Mouse (Mus musculus): ENCODE results near the gene Slc32a1.

Slc32a1 gene

DNA sequence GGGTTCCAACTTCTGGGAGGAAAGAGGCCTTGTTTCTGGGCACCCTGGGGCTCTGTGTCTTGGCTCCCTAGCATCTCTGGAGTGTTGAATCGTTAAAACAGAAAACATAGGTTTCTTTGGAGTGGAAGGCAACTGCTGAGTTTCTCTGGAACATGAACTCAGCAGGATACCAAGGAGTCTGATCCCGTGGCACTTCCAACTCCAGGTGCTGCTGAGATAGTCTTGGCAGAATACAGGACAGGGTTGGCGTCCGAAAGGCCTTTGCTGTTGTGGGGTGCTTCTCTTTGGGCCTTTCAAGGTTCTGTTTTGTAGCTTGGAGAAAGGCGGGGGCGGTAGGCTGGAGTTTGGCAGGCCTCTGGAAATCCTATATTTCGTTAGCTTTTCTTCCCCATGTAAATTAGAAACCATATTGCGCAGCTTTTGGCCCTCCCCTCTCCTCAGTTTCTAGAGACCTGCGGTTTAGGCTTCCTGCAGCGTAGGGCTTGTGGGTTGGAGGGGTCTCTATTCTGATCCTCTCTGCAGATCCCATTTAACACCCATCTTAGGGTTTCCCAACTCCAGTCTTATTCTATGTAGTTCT lies 2.2 kb downstream of the Slc32a1 start:
- DNase-seq (ENCODE audit: low read depth, low spot score): no peak

DNA sequence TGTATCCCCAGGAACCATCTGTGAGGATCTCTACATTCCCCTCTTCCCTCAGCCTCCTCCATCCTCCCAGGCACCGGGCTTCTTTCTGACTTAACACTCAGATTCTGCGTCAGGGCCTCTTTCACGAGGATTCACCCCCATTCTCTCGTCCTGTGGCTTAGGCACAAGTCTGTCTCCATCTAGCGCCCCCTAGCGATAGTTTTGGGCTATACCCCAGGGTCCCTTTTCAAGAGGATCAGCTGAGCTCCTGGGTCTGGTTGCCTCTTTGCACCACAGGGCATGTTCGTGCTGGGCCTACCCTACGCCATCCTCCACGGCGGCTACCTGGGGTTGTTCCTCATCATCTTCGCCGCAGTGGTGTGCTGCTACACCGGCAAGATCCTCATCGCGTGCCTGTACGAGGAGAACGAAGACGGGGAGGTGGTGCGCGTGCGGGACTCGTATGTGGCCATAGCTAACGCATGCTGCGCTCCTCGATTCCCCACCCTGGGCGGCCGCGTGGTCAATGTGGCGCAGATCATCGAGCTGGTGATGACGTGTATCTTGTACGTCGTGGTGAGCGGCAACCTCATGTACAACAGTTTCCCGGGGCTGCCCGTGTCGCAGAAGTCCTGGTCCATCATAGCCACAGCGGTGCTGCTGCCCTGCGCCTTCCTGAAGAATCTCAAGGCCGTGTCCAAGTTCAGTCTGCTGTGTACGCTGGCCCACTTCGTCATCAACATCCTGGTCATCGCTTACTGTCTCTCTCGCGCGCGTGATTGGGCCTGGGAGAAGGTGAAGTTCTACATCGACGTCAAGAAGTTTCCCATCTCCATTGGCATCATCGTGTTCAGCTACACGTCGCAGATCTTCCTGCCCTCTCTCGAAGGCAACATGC lies 3.2 kb downstream of the Slc32a1 start:
- peak; percentile 68 for DNase-seq (ENCODE audit: low read depth, low spot score)

DNA sequence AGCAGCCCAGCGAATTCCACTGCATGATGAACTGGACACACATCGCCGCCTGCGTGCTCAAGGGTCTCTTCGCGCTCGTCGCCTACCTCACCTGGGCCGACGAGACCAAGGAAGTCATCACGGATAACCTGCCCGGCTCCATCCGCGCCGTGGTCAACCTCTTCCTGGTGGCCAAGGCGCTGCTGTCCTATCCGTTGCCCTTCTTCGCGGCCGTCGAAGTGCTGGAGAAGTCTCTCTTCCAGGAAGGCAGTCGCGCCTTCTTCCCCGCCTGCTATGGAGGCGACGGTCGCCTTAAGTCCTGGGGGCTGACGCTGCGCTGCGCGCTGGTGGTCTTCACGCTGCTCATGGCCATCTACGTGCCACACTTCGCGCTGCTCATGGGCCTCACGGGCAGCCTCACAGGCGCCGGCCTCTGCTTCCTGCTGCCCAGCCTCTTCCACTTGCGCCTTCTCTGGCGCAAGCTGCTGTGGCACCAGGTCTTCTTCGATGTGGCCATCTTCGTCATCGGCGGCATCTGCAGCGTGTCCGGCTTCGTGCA lies 3.9 kb downstream of the Slc32a1 start:
- DNase-seq (ENCODE audit: low read depth, low spot score): no peak

DNA sequence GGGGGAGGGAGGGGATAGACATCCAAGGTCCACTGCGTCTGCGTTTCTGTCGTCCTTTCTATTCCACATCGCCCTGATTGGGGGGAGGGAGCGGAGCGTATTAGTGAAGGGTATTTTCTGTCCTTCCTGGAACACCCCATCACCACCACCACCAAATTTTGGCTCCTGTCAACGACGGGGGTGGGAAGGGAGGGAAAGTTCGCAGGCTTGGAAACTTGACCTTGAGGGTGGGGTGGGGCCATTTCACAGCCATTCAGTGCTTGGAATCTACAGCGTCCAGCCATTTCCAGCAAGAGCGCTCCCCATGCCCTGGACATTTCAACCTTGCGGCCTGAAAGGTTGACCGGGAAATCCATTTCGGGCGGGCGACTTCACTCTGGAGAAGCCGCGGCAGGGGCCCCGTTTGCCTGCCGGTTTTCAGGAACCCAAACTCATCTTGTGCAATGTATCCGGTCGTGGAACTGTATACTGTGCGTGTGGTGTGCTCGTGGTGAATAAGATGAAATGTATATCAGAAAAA lies 4.7 kb downstream of the Slc32a1 start:
- no peak for DNase-seq (ENCODE audit: low read depth, low spot score)

DNA sequence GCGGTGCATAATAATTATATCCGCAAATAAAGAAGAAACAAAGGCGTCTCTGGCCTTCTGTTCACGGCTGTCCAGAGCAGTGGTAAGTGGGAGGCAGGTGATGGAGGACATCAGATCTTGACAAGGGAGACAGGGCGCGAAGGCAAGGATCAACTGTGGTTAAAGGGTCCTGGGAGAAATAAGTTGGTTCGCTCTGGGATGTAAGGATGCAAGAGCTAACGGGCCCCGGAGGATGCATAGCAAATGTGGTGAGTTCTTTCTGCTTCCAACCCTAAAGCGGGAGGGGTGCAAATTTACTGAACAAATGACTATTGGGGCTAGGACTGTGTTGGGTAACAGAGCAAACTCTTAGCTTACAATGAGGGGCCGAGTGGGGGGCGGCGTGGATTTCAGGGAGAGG lies 5.1 kb downstream of the Slc32a1 start:
- DNase-seq (ENCODE audit: low read depth, low spot score): no peak

DNA sequence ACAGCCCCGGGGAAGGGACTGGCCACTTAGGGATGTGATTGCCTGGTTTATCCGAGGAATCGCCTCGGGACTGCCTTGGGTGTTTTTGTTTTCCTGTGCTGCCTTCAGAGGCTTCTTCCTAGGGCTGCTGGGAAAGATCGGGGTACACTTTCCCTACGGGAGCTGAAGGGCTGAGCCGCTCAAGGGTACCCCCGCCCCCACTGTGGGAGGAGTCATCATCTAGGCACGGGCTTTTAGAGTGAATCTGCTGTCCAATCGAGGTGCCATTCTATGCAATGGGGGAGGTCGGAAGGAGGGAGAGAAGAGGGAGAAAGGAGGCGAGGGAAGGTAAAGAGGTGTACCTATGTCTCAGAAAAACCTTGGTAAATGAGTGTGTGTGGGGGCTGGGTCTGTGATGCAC lies 5.7 kb downstream of the Slc32a1 start:
- no peak for DNase-seq (ENCODE audit: low read depth, low spot score)

DNA sequence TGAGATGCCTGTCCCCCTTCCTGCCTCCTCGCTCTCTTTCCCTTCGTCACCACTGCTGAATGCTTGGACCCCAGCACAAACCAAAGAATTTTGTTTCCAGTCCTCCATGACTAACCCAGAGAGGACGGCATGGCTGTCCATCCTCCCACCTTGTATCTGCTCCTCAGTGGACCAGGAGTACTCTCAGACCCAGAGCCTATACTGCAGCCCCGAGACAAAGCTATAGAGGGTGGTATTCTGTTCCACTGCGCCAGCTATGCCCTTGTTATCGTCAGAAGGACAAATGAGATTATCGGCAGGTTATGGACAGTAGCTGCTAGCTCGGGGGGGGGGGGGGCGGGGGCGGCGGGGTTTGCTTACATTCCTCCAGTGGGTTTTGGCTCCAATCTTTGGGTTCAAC lies 6.2 kb downstream of the Slc32a1 start:
- DNase-seq (ENCODE audit: low read depth, low spot score): no peak

DNA sequence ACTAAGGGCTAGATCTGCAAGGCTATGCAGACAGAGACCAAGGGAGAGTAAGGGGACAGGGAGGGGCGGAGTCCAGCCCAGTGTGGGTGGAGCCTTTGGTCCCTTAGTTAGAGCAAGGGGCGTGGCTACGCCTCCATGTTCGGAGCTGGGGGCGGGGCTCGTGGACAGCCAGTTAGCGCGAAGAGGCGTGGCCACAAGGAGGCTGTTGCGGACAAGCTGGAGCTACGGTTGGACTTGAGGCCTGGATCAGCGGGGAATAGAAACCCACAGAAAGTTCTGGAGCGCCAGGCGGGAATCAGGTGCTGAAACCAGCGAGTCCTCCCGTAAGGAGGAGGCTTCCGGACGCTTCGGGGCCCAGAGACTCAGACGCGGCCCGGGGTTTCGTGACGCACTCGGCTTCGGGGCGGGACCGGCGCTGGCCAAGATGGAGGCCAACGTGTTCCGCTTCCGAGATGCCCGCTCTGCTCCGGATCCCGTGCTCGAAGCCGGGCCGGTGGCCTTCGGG lies 14.2 kb downstream of the Slc32a1 start, which contains the start of gene Actr5:
Actr5 (plus strand) TSS at position 171 of the 505 bp plus-strand sequence.
- peak; percentile 92 for DNase-seq (ENCODE audit: low read depth, low spot score)

DNA sequence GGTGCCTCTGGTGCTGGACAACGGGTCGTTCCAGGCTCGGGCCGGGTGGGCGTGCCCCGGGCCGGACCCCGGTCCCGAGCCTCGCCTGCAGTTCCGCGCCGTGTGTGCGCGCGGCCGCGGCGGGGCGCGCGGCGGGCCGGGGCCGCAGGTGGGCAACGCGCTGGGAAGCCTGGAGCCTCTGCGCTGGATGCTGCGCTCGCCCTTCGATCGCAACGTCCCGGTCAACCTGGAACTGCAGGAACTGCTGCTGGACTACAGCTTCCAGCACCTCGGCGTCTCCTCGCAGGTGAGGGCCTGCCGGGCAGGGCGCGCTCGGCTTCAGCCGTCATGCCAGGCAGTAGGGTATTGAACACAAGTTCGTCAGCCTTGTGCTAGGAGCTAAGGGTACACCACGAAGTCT lies 14.7 kb downstream of the Slc32a1 start:
- no peak for DNase-seq (ENCODE audit: low read depth, low spot score)

DNA sequence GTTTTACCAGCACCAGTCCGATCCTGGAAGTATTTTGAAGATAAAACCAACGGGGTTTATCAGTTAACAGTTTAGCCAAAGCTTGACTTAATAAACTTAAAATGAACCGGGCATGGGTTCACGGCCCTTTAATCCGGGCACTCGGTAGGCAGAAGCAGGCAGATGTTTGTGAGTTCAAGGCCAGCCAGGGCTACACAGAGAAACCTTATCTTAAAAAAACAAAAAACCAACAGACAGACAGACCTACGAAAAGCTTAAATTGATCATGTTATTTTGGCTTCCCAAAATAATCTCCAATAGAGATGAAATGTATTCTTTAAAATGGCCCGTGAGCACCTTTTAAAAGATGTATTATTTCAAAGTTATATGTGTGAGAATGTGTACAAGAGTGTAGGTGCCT lies 15.1 kb downstream of the Slc32a1 start:
- no peak for DNase-seq (ENCODE audit: low read depth, low spot score)

DNA sequence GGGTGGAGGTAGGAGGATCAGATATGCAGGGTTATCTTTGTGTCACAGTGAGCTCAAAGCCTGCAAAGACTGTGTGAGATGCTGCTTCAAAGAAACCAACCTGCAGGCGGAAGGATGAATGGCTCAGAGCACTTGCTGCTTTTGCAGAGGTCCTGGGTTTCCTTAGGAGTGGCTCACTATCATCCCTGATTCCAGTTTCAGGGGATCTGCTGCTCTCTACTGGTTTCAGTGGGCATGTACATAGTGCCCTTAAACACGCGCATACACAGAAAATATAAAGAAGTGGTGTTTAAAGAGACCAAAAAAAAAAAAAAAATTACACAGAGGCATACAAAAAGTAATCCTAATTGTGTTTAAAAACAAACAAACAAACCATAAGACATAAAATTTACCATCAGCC lies 18.3 kb downstream of the Slc32a1 start:
- no peak for DNase-seq (ENCODE audit: low read depth, low spot score)

DNA sequence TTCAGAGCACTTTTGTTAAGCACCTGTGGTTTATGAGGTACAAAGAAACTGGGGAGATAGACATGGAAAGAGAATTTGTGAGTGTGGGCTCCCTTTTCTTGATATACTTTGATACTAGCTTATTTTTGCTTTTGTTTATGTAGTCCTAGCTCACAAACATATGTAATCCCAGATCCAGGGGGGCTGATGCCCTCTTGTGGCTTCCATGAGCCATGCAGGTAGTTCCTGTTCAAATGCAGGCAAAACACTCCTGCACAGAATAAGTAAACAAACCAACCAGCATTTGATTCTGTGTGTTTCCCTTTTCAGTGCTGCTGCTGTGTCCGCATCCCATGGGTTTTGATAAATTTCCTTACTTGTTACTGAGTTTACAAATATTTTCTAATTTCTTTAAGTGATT lies 18.8 kb downstream of the Slc32a1 start:
- no peak for DNase-seq (ENCODE audit: low read depth, low spot score)

DNA sequence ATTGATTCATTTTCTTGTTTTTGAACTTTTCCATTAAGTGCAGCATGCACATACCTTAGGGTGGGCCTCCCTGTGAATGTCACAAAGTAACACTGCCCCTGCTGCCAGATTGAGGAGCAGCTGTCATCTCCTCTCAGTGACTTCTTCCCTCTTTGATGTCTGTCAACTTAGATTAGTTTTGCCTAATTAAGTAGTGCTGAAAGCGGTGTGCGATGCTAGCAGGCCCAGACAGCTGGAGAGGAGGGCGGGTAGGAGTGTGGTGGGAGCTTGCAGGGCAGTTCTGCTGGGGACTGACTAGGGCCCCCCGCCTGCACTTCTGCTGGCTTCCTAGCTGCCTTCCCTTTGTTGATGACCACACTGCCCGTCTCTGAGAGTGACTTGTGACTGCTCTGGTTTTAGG lies 21.3 kb downstream of the Slc32a1 start:
- no peak for DNase-seq (ENCODE audit: low read depth, low spot score)

DNA sequence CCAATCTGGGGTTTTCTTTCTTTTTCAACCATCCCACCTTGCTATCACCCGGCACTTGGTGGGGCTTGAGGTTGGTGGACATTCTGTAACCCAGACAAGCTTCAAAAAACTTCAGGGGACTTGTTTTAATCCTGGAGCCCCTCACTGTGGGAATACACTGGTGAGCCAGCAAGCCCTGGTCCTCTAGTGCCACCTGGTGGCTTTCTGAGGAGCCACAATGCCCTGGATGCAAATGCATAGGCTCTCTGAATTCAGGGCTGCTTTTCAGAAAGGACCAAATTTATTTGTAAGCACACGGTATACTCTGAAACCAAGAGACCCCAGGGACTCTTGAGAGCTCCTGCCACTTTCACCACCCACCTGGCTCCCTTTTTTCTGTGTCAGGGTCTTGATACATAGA lies 31.3 kb downstream of the Slc32a1 start:
- DNase-seq (ENCODE audit: low read depth, low spot score): no peak

DNA sequence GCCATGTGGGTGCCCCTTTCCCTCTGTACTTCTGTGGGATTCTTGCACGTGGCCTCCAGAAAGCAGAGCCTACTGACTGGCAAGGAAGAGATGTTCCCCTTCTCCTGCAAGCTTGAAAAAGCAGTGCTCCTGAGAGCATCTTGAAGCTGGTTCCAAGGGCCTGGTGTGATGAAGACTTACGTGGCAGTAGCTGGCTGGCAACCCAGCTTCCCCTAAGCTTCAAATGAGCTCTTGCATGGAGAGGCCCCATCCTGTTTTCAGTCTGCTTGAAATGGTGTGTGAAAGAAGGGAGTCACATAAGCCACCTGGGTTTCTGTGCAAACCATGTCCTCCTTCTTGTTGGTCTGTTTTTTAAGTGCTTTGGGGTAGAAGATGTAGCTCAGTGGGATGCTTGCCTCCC lies 32.0 kb downstream of the Slc32a1 start:
- DNase-seq (ENCODE audit: low read depth, low spot score): no peak

DNA sequence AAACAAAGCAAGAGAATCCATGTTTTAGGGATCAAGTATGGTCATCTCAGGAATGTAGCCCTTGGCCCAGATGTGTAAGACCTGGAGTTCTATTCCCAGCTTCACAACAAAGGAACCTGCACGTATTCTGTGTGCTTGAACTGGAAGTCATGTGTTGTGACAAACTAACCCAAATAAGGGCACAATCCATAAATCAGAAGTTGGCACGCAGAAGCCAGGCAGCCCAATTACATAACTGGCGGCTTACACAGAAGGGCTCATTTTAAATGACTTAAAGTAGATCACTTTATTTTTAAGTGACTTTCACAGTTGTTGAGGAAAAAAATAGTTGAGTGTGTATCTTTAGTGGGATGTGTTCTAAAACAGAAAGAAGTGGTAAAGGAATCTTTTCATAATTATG lies 33.2 kb downstream of the Slc32a1 start:
- no peak for DNase-seq (ENCODE audit: low read depth, low spot score)

DNA sequence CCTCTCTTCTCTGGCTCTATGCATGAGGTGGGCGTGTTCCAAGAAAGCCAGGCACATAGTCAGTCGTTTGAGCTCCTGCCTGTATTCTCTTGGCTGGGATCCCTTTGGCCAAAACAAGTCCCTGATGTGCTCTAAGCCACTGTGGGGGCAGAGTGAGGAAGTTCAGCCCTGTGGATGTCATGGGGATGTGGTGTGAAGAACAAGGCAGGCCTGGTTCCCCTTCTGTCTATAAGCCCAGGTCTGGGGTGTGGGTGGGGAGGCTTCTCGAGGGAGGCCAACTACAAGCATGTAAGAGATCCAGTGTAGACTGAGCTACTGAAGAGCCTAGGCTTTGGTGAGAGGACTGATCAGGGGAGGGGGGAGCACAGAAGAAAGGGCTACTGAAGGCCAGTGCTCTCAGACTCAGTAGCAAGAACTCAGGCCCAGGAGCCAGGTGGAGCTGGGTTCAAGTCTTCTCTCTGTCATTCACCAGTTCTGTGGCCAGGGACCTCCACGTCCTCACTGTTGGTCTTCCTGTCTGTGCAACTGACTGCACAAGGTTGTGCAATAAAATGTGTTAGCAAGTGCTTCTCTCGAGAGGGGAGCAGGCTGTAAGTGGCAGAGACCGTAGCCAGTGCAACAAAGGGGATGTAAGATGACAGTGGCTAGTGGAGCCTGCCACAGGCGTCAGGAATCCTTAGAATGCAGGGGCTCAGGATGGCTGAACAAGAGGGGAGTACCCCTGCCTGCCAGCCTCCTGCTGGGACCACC lies 40.8 kb downstream of the Slc32a1 start:
- DNase-seq (ENCODE audit: low read depth, low spot score): no peak

DNA sequence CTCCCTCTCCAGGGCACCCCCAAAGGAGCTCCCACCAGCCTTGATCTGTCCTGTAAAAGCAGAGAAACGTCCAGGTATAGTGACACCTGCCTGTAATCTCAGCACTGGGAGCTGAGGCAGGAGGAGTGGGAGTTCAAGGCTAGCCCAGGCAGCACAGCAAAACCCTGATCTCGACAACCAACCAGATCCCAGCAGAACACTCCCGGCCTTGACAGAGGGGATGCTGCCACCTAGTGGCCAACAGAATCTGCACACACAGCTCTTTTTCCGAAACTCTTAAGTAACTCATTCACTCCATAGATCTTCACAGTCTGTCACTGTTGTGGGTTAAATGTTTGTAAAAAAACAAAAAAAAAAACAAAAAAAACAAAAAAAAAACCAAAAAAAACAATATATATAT lies 42.4 kb downstream of the Slc32a1 start:
- no peak for DNase-seq (ENCODE audit: low read depth, low spot score)

DNA sequence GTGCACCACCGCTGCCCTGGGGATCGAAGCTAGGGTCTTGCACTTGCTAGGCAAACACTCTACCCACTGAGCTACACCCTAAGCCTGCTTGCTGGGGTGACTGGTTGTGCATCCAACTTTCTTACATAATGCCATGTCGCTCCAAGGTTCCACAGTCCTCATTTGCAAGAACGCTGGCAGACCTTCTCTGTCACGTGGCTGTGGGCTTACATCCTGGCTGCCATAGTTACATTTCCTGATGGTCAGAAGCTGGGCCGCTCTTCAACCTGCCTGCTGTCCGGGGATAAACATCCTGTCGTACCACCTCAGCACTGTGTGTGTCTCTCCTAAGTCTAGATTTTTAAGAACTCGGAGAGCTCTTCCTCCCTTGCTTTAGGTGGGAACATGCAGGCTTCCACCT lies 44.1 kb downstream of the Slc32a1 start:
- DNase-seq (ENCODE audit: low read depth, low spot score): no peak

DNA sequence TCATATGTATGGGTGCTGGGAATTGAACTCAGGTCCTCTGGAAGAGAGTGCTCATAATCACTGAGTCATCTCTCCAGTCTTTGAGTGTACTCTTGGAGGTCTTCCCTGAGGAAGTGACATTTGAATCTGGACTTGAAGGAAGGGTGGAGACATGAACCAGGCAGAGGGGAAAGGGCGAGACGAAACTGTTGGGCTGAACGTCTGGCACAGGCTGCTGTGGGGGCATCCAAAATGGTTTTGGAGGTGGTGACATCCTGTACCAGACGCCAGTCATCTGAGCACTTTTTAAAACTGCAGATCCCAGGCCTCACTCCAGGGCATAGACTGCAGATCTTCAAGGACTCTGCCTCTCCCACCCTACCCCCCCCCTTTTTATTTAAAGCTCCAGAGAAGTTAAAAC lies 45.2 kb downstream of the Slc32a1 start:
- DNase-seq (ENCODE audit: low read depth, low spot score): no peak

DNA sequence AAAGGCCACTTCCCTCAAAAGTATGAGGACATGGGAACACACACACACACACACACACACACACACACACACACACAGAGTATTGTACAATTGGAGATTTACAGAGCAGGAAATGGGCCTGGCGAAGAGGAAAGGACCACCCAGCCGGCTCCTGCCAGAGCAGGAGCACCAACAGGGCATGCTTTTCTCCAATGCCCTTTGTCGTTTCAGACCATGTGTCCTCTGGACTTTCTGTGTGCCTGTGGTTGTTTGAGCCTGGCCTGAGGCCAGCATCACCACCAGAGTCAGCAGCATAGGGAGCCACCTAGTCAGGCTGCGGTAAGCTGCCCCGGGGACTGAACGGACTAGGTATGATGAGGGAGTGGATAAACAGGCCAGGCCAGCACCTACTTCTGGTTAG lies 48.3 kb downstream of the Slc32a1 start:
- no peak for DNase-seq (ENCODE audit: low read depth, low spot score)

DNA sequence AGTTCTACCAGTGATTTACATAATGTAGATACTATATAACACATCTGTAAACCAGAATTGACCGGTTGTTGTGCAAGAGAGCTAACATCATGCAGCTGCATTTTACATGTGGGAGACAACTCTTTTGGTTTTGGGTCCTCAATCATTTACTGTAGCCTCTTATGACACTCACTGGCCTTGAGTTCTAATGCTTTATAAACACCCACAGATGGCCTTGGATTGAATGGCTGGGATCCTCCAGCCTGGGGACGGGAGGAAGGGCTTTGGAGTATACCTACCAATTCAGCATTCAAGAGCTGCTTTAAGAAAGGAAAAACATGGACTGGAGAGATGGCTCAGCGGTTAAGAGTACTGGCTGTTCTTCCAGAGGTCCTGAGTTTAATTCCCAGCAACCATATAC lies 48.8 kb downstream of the Slc32a1 start:
- DNase-seq (ENCODE audit: low read depth, low spot score): no peak
